Mouse (Mus musculus) c-Kit-positive CD71-negative TER-119-negative erythroid progenitor cells, embryonic 14.5 days (primary cell): ENCODE measurements around the gene Card14.

Experiments used
- DNase-seq: peaks from one replicate; pipeline ENCODE4 v3.0.0-alpha.2; 2013; ENCODE audit warnings: low read depth

The Card14 gene

GRCm38 (mm10) chr11:119300986-119301385 is 6.6 kb upstream of the Card14 start:
- no peak for DNase-seq

DNA sequence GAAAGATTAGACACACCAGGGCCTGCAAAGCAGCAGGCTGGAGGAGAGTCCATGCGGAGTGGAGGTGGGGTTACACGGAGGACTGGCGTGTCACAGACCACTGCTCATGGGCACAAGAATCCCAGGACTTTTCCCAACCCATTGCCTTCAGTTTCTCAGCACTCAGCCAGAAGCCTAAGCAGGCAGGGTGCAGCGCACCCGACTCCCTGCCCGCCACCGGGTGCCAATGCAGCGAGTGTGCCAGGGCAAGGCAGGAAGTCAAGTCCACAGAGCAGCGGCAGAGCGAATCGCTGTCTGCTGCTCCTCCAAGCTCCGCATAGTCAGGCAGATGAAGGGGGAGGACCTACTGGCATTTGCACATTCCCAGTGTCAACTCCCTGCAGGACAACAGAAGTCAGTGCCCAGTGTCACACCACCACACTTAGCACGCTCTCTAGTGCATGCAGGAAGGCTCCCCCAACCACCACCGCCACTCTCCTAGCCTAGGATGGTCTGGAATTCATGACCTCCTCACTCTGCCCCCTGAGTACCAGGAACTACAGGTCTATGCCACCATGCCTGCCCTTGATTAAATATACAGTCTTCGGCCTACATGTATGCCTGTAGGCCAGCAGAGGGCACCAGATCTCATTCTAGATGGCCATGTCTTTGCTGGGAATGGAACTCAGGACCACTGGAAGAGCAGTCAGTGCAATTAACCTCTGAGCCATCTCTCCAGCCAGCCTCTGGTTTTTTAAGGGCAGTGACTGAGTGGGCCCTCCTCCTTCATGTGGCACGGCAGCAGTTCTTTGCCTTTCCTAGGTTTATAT is 2.5 kb upstream of the Card14 start:
- peak; percentile 42 for DNase-seq

DNA sequence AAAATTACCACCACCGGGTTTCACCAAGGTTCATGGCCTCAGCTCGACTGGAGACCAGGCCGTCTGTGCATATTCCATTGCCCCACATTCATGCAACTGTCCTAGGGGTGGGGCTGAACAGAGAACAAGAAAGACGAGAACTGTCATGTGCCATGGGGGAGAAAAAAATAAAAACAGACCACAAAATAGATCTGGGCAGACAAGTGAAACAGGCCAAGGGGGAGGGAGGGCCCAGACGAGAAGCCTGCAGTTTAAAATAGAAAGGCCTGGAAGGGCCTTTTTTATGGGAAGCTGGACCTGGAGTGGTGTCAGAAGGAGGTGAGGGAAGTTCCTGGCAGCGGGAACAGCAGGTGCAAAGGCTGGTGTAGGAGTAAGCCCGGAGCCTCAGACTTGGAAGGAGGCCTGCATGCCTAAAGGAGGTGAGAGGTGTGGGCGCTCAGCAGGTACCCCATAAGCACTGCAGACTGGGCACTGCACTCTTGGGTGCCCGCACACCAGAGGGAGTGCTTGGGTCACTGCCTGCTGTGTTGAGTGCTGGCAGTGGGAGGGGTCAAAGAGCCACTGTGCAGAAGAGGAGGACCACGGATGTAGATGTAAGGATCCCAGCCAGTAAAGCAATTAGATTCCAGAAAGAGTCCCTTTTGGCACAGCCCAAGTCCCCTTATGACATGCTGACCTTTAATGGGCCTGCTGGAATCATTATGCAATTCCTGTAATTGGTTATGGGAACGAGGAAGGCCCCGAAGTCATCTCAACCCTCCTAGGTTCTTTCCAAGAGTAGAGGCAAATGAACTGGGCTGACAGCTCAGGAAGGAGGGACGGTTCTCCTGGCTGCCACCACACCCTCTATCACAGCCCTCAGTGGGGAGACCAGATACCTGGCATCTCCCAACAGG is 558 bp upstream of the Card14 start:
- DNase-seq: no peak

DNA sequence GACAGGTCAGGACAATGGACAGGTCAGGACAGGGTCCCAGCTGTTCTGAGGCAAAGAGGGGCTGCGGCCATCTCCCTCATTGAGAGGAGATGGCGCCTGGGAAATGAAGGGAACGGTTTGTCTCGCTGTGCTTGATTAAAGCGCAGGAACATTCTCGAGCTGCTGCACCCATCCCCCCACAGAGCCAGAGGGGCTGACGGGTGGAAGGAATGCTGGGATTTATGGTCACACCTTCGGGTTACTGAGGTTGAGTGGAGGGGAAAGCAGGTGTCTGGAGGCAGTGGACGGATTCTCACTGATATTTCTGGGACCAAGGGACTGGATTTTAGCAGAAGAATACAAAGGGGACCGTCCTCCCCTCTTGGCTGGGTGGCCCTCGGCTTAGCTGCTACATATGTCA is 348 bp downstream of the Card14 start:
- no peak for DNase-seq

- no peak for DNase-seq
These were observed 3.1 kb downstream of the Card14 start for GRCm38 (mm10) chr11:119310621-119311020.

DNA sequence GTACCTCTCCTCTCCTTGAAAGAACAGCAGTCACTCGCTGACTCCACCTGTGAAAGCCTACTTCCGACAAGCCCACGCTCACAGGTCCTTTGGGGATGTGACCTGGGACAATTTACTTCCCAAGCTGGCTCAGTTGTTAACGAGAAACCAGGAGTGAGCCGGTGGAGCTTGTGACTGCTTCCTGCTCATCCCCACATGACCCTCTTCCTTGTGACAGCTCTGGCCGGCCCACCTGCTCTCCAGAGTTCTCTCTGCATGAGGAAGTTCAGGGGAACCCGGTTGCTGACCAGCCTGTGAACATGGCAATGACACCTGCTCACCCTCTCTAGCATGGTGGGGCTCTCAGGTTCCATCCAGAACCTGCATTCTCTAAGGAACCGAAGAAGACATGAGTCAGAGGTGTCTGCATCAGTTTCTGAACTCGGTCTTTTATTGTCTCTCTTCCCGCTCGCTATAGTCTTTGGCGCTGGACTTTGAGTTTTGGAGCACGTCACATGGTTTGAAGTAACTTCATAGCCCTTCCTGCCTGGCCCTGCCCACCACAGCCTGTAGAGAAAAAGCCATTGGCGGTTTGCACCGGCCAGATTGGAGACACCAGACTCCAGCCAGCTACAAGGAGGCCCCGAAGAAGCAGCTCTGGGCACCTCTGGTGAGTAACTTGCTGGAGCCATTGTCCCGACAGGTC is 6.8 kb downstream of the Card14 start:
- no peak for DNase-seq

- DNase-seq: no peak
These were observed 9.2 kb downstream of the Card14 start for GRCm38 (mm10) chr11:119316720-119317119.

DNA sequence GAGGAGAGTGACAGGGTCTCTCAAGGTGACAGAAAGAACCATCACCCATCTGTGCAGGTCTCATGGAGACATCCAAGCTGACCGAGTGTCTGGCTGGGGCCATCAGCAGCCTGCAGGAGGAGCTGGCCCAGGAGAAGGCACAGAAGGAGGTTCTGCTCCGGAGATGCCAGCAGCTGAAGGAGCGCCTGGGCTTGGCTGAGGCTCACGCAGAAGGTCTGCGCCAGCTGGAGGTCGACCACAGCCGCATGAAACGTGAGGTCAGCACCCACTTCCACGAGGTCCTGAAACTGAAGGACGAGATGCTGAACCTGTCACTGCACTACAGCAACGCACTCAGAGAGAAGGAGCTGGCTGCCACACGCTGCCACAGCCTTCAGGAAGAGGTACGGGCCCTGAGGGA is 15.0 kb downstream of the Card14 start:
- no peak for DNase-seq

GRCm38 (mm10) chr11:119325068-119325467 is 17.5 kb downstream of the Card14 start:
- DNase-seq: no peak

GRCm38 (mm10) chr11:119330592-119330991 is 23.0 kb downstream of the Card14 start:
- no peak for DNase-seq

GRCm38 (mm10) chr11:119331970-119332369 is 24.4 kb downstream of the Card14 start:
- DNase-seq: no peak

GRCm38 (mm10) chr11:119338271-119339059 is 30.9 kb downstream of the Card14 start:
- DNase-seq: no peak

DNA sequence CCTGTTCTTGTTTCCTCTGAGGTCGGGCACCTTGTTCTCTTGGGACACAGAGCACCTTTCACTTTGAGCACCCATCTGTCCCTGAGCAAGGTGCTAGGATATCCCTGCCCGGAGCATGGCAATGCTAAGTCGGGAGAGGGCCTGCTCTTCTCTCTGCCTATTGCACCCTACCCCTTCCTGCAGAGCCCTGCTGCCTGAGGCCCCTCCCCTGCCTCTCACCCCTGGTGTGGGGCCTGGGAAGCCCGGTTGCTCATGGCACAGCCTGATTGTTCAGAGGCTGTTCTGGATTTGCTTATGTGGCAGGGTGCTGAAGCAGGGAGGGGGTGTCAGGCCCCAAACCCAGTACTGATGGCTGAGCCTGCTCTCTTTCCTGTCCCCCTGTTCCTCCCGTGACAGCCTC is 31.6 kb downstream of the Card14 start:
- no peak for DNase-seq

- peak; percentile 84 for DNase-seq
These were observed 32.1 kb downstream of the Card14 start for GRCm38 (mm10) chr11:119339637-119340036.

GRCm38 (mm10) chr11:119344178-119344577 is 36.6 kb downstream of the Card14 start:
- DNase-seq: no peak

GRCm38 (mm10) chr11:119344865-119345264 is 37.3 kb downstream of the Card14 start:
- DNase-seq: no peak

GRCm38 (mm10) chr11:119347125-119347524 is 39.6 kb downstream of the Card14 start:
- no peak for DNase-seq

GRCm38 (mm10) chr11:119352113-119352512 is 44.5 kb downstream of the Card14 start:
- DNase-seq: no peak

GRCm38 (mm10) chr11:119353946-119354345 is 46.4 kb downstream of the Card14 start:
- no peak for DNase-seq

- peak; percentile 73 for DNase-seq
These were observed 47.4 kb downstream of the Card14 start for GRCm38 (mm10) chr11:119354798-119355442.
